Mouse (Mus musculus) regulatory T cell (primary cell): ENCODE results near the gene Kctd14.
"Not testable (repeated sequence)": the region's sequence is repeated elsewhere in the genome, so short reads cannot be mapped to it uniquely, and the experiment has no call there.

Experiments
- in situ Hi-C: fragments of 300-600 bp; cut with MboI, MseI; formaldehyde crosslinking; loops from one replicate; pipeline ENCODE4 v1.15.1; 2025; ENCODE audit warnings: high pct_unique_total_duplicates

Gene Kctd14

DNA sequence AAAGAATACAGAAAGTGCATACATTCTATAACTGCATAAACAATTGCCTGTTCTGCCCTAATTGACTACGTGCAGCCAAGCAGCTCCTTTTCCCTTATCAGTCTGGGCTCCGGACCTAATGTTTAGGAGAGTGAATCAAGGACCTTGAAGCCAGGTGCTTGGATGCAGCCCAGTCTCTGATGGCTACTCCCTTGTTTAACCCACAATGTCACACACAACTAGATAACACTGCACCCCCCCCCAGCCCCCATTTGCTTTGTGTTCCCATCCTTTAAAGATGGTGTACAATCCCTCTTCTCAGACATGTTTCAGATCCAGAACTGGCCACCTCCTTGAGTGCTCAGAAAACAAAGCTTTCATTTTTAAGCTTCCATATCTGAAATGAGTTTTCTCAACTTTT is at the start of gene Kctd14:
Gene Kctd14 (plus strand): TSS at position 301 of the 400 bp plus-strand sequence.
- in situ Hi-C loops, result not testable (repeated sequence)

DNA sequence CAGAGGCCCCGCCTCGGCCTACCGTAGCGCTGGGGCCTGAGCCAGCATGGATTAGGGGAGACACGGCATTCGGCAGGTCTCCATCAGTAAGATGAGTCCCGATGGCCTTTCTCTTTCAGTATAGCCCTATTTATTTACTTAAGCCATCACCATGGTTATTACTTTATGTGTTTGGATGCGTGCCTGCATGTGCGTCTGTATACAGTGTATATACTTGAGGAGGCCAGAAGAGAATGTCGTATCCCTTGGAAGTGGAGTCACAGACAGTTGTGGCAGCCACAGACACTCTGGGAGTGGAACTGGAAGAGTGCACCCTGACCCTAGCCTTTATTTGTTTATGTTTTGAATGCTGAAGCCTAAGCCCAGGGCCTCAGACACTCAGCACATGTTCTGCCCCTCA is 44.0 kb upstream of the Kctd14 start:
- in situ Hi-C loops, result no loop called here

DNA sequence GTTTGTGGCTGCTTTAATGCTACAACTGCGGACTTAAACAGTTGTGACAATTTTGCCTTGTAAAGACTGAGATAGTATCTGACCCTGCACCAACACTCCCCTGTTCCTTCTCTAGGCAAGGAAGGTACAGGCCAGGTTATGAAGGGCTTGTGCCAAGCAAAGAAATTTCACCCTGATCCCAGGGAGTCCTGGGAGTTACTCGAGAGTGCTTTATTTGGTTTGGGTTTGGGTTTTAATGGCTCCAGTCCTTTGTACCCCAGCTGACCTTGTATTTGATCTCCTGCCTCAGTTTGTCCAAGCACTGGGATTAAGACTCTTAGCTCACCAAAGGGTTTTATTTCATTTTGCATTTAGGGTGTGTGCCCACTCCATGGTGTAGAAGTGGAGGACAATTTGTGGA is 40.0 kb upstream of the Kctd14 start:
- in situ Hi-C loops, result no loop called here

DNA sequence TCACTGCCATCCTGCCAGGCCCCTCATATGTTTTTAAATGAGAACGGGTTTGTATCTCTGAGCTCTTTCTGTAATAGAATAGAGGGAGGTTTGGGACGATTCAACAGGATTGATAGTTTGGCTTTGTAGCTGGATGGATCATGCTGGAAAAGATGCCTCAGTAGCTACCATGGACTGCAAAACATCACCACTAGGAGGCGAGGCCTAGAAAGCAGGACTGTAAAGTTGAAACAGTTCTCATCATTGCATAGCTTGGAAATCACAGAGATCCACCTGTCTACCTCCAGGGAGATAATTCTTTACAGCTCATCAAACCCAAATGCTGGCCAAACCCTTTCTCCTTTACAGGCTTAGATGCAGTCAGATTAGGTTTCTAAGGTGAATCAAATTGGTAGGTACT is 39.5 kb upstream of the Kctd14 start:
- in situ Hi-C loops, result no loop called here

DNA sequence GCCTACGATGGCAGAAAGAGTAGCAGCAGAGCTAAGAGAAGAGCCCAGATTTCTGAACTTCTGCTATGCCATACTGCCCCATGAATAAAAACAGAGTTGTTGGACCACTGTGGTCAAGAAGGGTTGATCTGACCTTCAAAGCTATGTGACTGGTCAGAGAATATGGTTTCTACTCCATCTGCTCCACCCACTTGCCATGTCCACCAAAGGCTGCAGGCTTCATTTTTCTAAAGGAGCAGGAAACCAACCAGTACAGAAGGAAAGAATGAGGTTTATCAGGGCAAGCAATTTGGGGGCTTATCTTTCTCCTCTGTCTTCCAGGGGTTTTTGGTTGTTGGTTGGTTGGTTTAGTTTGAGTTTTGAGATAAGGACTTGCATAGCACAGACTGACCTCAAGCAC is 37.1 kb upstream of the Kctd14 start:
- in situ Hi-C loops, result no loop called here

DNA sequence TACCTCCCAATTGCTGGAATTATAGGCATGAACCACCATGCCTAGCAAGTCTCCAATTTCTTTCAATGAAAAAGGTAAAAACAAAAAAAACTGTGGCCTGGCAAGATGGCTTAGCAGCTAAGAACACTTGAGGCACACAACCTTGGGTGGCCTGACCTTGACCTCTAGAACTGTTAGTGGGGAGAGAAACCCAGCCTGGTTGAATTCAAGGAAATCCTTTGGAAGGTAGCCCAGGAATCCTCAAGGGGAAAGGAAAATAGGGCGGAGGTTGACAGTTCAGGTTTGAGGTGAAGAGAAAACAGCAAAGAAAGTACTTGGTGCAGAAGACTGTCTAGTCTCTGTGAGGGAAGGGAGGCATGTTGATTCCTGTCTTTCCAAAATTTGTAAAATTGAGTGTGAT is 36.7 kb upstream of the Kctd14 start:
- in situ Hi-C loops, result no loop called here

DNA sequence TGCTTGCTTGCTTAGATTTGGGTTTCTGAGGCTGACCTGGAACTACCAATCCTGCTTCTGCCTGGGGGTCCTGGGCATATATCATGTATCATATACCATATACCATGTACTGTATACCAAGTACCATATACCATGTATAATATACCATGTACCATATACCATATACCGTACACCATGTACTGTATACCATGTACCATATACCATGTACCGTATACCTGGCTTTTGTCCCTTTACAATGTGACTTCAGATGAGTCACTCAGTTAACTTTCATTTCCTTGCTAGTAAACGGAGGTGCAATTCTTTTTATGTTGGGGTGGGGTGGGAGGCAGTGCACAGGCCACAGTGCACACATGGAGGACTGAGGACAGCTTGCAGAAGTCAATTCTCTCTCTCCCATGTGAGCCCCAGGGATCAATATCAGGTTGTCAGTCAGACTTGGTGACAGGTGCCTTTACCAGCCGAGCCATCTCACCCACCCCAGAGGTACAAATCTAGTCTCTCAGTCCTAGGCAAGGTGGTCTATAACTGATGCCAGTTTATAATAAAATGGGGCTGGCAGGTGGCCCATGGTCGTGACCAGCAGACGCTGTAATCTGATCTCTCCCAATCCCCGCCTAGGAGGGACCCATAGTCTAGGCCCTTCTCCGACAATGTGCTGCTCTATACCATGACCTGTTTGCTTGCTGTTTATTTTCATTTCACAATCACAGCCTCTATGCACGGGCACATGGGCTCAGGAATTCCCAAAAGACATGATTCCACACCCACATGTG is 36.0 kb upstream of the Kctd14 start:
- in situ Hi-C loops, result loop anchor here (5.0 kb wide), 1 partner anchor 267 kb away; no protein-coding TSS in a partner anchor

DNA sequence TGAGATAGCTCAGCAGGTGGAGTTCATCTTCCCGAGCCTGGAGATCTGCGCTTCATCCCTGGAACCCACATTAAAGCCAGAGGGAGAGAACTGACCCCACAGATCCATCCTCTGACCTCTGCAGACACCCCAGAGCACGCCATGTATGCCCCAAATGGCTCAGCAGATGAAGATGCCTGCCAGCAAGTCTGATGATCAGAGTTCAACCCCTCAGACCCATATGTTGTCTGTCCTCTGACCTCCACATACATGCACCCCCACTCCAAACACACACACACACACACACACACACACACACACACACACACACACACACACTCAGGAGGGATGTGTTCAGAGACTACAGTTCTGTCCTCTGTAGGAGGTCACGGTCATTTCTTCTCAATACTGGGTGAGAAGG is 34.6 kb upstream of the Kctd14 start:
- in situ Hi-C loops, result loop anchor here (5.0 kb wide), 1 partner anchor 266 kb away; no protein-coding TSS in a partner anchor

DNA sequence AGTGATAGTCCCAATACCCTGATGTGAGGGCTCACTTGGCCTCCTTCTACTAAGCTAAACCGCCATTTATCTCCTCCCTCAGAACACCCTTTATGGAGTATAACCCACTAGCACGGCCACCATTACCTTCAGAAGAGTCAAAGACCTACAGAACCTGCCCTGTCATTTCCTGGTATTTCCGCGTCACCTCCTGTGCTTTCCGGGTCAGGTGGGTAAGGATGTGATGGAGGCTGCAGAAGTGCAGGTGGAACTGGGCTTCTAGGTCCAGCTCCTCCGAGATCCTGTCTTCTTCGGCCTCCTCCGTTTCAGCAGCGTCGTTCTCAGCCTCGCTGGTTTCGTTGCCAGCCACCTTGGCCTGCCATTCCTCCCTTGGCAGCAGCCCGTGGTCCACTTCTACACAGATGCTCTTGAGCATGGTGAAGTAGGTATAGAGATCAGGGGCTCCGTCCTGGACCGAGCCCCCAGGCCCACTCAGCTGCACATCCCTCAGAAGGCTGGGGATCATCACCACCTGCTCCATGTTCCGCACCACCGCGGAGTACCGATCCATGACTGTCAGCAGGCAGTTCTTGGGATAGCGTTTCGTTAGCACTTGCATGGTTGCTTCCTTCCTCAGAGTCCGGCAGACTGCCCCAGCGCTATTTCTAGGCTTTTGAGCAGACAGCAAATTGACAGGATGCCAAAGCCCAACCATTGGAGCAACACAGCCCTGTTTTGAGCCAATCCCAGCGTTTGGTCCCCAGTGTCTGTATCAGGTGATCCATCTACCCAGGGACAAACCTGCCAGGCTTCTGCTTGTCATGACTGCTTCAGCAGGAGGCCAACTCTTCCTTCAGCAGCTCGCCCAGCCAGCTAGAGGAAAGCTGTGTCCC is 34.0 kb upstream of the Kctd14 start, which contains the start of gene Thrsp:
Gene Thrsp (minus strand): TSS at position 825 of the 872 bp plus-strand sequence.
- in situ Hi-C loops, result loop anchor here (5.0 kb wide), 1 partner anchor 265 kb away; no protein-coding TSS in a partner anchor

DNA sequence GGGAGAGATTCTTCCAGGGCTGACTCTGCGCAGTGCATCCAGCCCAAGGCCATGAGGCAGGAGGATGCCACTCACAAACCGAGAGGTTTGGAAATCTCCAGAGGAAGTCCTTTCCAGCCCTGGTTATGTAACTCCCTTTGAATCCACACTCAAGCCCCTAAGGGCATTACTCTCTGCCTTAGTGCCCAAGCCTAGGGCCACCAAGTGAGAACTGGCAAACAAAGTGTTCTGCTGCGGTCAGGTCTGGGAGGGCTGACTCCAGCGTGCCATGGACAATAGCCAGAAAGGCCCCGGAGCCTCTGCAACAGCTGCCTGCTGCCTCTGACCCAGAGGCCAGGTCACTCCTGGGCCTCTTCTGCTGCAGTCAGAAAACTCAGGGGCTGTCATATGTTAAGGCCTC is 32.4 kb upstream of the Kctd14 start:
- in situ Hi-C loops, result loop anchor here (5.0 kb wide), 1 partner anchor 264 kb away; no protein-coding TSS in a partner anchor

DNA sequence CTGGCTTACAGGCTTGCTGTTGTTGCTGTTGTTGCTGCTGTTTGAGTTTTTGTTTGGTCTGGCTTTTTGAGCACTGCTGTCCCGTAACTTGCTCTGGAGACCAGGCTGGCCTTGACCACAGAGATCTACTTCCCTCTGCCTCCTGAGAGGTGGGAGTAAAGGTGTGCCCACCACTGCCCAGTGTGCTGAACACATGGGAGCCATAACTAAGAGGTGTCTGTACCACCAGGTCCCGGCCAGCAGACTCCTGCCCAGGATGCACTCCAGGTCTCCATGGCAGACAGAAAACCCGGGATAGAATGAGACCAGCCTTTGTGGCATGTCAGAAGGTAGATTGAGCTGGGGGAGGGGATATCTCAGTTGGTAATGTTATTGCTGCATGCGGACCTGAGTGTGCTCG is 32.0 kb upstream of the Kctd14 start:
- in situ Hi-C loops, result loop anchor here (5.0 kb wide), 1 partner anchor 263 kb away; no protein-coding TSS in a partner anchor

DNA sequence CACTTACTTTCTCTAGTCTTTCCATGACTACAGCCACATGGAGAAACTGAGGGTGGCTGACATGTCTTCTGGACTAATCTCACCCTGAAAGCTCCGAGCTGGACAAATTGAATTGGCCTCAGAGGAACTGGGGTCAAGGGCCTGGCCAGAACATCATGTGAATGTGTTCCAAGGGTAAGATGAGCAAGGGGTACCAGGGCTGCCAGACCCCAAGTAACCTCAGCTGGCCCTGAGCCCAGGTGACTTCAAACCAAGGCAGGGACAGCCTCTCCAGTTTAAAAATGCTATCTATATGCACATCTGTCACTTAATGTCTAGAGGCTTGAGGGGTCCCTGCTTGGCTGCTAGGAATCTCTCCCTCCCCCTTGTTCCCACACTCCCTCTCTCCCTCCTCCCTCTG is 30.7 kb upstream of the Kctd14 start:
- in situ Hi-C loops, result loop anchor here (10.0 kb wide), 1 partner anchor 64 kb away; the partner anchor contains the start of gene Ints4

DNA sequence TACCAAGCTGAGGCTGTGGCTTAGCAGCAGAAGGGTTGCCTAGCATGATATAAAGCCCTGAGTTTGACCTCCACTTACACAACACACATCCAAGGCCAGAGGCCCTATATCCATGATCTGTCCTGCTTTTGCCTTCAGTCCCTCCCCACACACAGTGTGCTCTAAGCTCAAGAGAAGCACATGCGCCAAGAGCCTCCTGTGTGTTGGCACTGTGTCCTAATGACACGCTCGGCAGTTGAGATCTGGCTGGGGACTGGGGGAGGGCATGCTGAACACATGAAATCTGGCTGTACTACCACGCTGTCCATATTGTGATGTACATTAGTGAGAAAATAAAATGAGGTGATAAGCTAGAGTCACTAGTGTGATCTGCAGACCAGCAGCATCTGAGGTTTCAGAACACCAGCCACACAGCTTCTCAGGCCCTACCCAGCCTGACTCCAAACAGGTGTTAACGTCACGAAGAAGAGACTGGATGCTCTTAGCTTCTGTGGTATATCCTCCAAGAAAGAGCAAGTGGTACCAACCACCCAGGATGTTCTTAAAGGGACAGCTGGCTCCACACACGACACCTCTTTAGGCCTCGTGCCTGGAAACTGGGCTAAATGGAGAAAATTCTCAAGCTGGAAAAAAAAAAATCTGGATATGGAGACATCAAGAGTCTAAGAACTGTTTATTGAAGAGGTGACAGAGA is 30.0 kb upstream of the Kctd14 start:
- in situ Hi-C loops, result loop anchor here (10.0 kb wide), 1 partner anchor 64 kb away; the partner anchor contains the start of gene Ints4

DNA sequence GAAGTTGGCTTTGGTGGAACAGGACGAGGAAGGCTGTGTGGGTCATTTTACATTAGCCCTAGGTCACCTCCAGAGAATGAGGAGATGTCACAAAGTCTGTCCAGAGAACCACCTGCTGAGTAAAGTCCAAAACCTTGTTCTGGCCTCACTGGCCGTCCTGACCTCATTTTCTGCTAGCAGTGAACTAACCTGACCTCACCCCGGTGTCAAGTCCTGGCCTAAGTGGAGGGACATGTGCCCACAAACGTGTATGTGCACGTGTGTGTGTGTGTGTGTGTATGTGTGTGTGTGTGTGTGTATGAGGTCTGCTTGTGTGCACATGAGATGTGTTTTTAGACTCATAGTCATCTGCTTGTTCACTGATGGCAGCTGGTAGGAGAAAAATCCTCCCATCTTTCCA is 27.4 kb upstream of the Kctd14 start:
- in situ Hi-C loops, result loop anchor here (10.0 kb wide), 1 partner anchor 61 kb away; the partner anchor contains the start of gene Ints4

DNA sequence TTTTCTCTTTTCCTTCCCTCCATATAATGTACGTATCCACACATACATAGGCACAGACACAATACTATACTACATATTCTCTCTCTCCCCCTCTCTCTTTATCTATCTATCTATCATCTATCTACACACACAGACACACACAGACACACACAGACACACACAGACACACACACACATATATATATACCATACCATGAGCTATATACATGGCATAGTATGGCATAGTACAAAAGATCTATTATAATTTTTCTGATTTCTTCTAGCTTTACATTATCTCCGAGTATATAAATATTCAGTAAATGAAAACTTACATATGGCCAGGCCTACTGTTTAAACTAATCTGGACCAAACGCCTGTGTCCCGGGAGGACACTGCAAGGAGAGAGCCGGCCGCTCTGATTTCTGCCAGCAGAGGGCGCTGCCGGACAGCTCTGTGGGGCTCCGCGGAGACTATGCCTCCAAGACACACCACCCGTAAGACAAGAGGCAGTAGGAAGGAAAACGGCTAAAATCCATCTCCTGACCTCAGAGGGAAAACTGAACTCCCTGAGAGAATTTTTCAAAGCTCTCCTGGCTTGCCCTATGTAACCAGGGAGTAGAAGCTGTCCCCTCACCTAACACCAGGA is 26.4 kb upstream of the Kctd14 start:
- in situ Hi-C loops, result loop anchor here (10.0 kb wide), 1 partner anchor 60 kb away; the partner anchor contains the start of gene Ints4

DNA sequence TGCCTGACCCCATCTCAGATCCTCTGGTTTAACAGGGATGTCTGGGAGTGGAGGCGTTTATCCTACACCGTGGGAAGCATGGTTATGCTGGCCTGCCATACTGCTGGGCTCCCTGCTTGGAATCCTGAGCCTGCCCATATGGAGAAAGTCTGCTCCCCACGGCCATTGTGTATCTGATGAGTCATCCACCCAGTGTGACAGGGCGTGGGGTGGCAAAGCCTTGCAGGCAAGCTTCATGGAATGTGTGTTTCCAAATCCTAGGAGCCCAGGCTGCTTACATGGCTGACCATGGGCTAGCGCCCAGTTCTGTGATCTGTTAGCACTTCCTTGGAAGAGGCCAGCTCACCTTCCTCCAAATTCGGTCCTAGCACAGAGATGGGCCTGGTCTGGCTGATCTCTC is 24.6 kb upstream of the Kctd14 start:
- in situ Hi-C loops, result loop anchor here (10.0 kb wide), 1 partner anchor 58 kb away; the partner anchor contains the start of gene Ints4

DNA sequence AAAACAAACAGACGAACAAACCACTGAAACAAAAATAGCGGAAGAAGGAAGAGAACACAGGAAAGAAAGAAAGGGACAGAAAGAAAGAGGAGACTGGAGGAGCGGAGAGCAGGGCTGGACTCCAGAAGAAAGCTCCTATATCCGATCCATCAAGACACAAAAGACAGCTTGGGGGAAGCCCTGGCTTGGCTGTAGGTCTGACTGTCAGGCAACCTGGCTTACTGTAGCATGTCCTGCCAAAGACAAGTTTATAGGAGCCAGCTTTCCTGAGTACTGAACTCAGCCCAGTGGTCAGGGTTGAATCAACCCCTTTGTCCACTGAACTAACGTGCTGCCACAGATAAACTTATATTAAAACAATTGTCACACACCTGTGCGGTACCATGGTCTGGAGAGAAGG is 23.8 kb upstream of the Kctd14 start:
- in situ Hi-C loops, result loop anchor here (10.0 kb wide), 1 partner anchor 58 kb away; the partner anchor contains the start of gene Ints4

DNA sequence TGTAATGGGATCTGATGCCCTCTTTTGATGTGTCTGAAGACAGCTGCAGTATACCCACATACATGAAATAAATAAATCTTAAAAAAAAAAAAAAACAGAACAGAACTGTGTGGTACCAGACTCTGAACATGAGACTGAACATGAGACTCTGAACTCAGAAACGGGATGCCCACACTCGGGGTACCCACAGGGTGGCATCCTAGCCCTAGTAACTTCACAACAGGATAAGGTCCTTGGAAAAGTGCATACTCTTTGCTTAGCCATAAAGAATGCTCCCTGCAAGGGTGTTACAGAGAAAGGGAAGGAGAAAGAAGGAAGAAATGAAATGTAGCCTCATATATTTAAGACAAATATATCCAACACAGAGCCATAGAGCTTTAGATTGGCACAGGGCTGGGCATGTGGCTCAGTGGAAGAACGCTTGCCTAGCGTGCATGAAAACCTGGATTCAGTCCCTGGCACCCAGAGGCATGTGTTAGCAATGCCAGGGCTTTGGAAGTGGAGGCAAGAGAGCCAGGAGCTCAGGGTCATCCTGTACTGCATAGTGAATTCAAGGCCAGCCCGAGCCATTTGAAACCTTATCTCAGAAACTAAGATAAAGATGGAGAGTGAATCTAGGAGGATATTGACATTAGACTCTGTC is 23.2 kb upstream of the Kctd14 start:
- in situ Hi-C loops, result loop anchor here (10.0 kb wide), 1 partner anchor 57 kb away; the partner anchor contains the start of gene Ints4

DNA sequence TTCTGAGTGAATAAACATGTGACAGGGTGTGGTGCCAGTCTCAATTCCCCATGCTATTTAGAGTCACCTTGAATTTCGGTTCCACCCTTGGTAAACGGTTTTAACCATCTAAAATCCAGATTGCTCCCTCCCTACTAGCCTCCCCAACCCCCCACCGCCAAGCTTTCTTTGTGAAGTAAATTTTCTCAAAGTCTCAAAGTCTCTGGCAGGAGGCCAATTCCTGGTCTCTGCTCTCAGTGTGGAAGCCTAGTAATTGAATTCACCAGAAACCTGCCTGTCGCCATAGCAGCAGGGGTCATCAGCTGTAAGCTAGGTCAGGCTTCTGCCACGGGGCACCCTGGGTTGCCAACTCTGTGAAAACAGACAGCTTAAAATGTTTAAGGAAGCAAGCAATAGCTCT is 21.4 kb upstream of the Kctd14 start:
- in situ Hi-C loops, result loop anchor here (10.0 kb wide), 1 partner anchor 55 kb away; the partner anchor contains the start of gene Ints4

DNA sequence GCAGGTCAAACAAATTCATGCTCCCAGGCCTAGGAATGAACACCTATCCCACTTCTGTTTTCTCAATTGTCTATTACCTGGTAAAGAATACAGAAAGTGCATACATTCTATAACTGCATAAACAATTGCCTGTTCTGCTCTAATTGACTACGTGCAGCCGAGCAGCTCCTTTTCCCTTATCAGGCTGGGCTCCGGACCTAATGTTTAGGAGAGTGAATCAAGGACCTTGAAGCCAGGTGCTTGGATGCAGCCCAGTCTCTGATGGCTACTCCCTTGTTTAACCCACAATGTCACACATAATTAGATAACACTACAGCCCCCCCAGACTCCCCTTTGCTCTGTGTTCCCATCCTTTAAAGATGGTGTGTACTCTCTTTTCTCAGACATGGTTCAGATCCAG is 17.6 kb upstream of the Kctd14 start:
- in situ Hi-C loops, result not testable (repeated sequence)
